Mouse (Mus musculus) heart, embryonic 14.5 days (tissue): Measurements from ENCODE around the gene Spdef. TPM values are rescaled to one million over a fixed set of nuclear protein-coding genes. Genes with fewer than 3 reads are reported as not detected.

Experiments used
- ATAC-seq: fragments of 200-750 bp; cut with Nextera tagmentation; 2 replicates; pipeline ENCODE4 v1.8.0; 2017; ENCODE audit warnings: low read depth, moderate TSS enrichment; ENCODE audit not compliant: insufficient number of reproducible peaks, insufficient read depth, low FRiP score
- H3K27ac ChIP-seq, 2 experiments: fragments of 200-500 bp in 1 of 2; fragments of 300-500 bp in 1 of 2; sonication (generic) in 1 of 2; replicated peaks in 1 of 2; 2 replicates each; pipeline ENCODE4 v1.5.1; 2012 to 2014; ENCODE audit warnings: low read depth in 2 of 2, low read length in 2 of 2, control low read depth in 1 of 2, mild to moderate bottlenecking in 1 of 2, mixed read lengths in 1 of 2; ENCODE audit not compliant: control insufficient read depth in 1 of 2, insufficient read depth in 1 of 2
- H3K27me3 ChIP-seq: fragments of 300-500 bp; sonication (generic); 2 replicates; pipeline ENCODE4 v1.6.1; 2014; ENCODE audit warnings: mild to moderate bottlenecking, low read length, control low read depth; ENCODE audit not compliant: control insufficient read depth, insufficient read depth
- H3K36me3 ChIP-seq: fragments of 300-500 bp; sonication (generic); 2 replicates; pipeline ENCODE4 v1.6.1; 2014; ENCODE audit warnings: mild to moderate bottlenecking, control low read depth, low read length, mixed read lengths; ENCODE audit not compliant: control insufficient read depth, insufficient read depth
- H3K4me1 ChIP-seq, 2 experiments: fragments of 200-500 bp in 1 of 2; fragments of 300-500 bp in 1 of 2; sonication (generic) in 1 of 2; 2 replicates each; pipeline ENCODE4 v1.6.1; 2012 to 2014; ENCODE audit warnings: low read length in 2 of 2, control low read depth in 1 of 2, mixed read lengths in 1 of 2; ENCODE audit not compliant: control insufficient read depth in 2 of 2, insufficient read depth in 2 of 2
- H3K4me2 ChIP-seq: fragments of 300-500 bp; sonication (generic); 2 replicates; pipeline ENCODE4 v1.6.1; 2014; ENCODE audit warnings: mild to moderate bottlenecking, low read length
- H3K4me3 ChIP-seq, 2 experiments: fragments of 200-500 bp in 1 of 2; fragments of 300-500 bp in 1 of 2; sonication (generic) in 1 of 2; 2 replicates each; pipeline ENCODE4 v1.5.1; 2012 to 2014; ENCODE audit warnings: low read length in 2 of 2, mild to moderate bottlenecking in 2 of 2, control low read depth in 1 of 2, low read depth in 1 of 2, moderate library complexity in 1 of 2; ENCODE audit not compliant: control insufficient read depth in 1 of 2, insufficient read depth in 1 of 2
- H3K9ac ChIP-seq: fragments of 300-500 bp; sonication (generic); 2 replicates; pipeline ENCODE4 v1.6.1; 2014; ENCODE audit warnings: mild to moderate bottlenecking, low read length
- H3K9me3 ChIP-seq: fragments of 300-500 bp; sonication (generic); 2 replicates; pipeline ENCODE4 v1.6.1; 2016; ENCODE audit warnings: low read length, control low read depth; ENCODE audit not compliant: control insufficient read depth
- WGBS: fragments of 180-500 bp; shearing (Covaris S2); extraction: QIAGEN DNeasy Blood & Tissue Kit; methylation state at CpG from one replicate; pipeline ENCODE4 v1.1.7; 2014; 5-methylcytosine and 5-hydroxymethylcytosine counted together
- polyA plus RNA-seq: library from polyadenylated mRNA; unstranded; fragments of >200 nt; fragmentation: Nextera tagmentation; extraction: Ambion mirVana; gene quantifications from 2 replicates; pipeline ENCODE4 v1.2.1, GENCODE M21; 2014

Spdef gene
- polyA plus RNA-seq, 1 experiment from 2014 or later, result 0.14 TPM

GRCm38 (mm10) chr17:27699641-27700244 is 29.0 kb downstream of the Spdef start:
- H3K4me1 ChIP-seq, result peaks cover 0 to 4% of the 10 kb centered on the region in 2 experiments; a peak in 1 of 4 replicates
- ATAC-seq, result no peak
- WGBS, result 86% methylated on average over 17 of the region's 17 CpGs
- H3K27ac ChIP-seq, result no peak overlapping the region
- no peak overlapping the region for H3K9ac ChIP-seq
- H3K36me3 ChIP-seq, result no peaks in the 10 kb centered on the region
- H3K4me3 ChIP-seq, result no peak overlapping the region
- H3K4me2 ChIP-seq, result no peak overlapping the region
- H3K9me3 ChIP-seq, result peaks cover 7% of the 10 kb centered on the region
- no peaks in the 10 kb centered on the region for H3K27me3 ChIP-seq

GRCm38 (mm10) chr17:27690993-27691693 is 37.6 kb downstream of the Spdef start:
- Histone ChIP-seq H3K27me3 (peaks cover 27% of the 10 kb centered on the region), H3K4me1 (peaks cover 0 to under 1% of the 10 kb centered on the region in 2 experiments; a peak in 1 of 4 replicates), H3K9ac (no peak overlapping the region), H3K36me3 (no peaks in the 10 kb centered on the region), H3K4me2 (no peak overlapping the region), H3K9me3 (no peaks in the 10 kb centered on the region), H3K4me3 (no peak overlapping the region), H3K27ac (no peak overlapping the region)
- WGBS, result 67% methylated on average over 13 of the region's 14 CpGs
- ATAC-seq, result no peak

GRCm38 (mm10) chr17:27686395-27686794 is 42.4 kb downstream of the Spdef start:
- Histone ChIP-seq H3K27ac (no peak overlapping the region), H3K4me2 (no peak overlapping the region), H3K9ac (no peak overlapping the region), H3K4me3 (no peak overlapping the region), H3K27me3 (peaks cover 59% of the 10 kb centered on the region), H3K4me1 (peaks cover 7 to 12% of the 10 kb centered on the region in 2 experiments; a peak in 3 of 4 replicates), H3K9me3 (no peaks in the 10 kb centered on the region), H3K36me3 (no peaks in the 10 kb centered on the region)
- 43% methylated on average over 5 of the region's 5 CpGs for WGBS
- ATAC-seq, result no peak

DNA sequence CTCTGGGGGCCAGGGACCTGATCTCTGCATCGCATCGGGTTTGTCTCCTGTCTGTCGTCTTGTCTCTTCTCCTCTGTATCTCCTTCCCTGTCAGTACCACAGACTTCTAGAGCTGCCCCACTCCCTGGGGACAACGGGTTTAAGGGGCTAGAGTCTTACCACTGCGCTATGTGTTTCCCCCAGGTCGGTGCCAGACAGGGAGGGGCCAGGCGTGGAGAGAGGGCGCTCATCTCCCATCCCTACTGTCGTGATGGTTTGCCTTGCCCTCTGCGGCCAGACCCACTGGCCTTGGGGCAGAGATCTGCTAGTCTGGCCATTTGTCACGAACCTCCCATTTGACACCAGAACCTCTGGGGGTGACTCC is 43.2 kb downstream of the Spdef start:
- 4% methylated on average over 11 of the region's 11 CpGs for WGBS
- no peaks in the 10 kb centered on the region for H3K9me3 ChIP-seq
- peaks cover 59% of the 10 kb centered on the region for H3K27me3 ChIP-seq
- H3K9ac ChIP-seq, result peak overlapping the region; percentile 41; the same call in 1 of the 2 replicates
- no peaks in the 10 kb centered on the region for H3K36me3 ChIP-seq
- ATAC-seq, result no peak
- H3K4me3 ChIP-seq, result peak overlapping the region; percentile 28 to 39; a peak in 3 of 4 replicates
- peaks cover 7 to 12% of the 10 kb centered on the region in 2 experiments; a peak in 3 of 4 replicates for H3K4me1 ChIP-seq
- H3K4me2 ChIP-seq, result peak overlapping the region; percentile 79
- no peak overlapping the region for H3K27ac ChIP-seq

DNA sequence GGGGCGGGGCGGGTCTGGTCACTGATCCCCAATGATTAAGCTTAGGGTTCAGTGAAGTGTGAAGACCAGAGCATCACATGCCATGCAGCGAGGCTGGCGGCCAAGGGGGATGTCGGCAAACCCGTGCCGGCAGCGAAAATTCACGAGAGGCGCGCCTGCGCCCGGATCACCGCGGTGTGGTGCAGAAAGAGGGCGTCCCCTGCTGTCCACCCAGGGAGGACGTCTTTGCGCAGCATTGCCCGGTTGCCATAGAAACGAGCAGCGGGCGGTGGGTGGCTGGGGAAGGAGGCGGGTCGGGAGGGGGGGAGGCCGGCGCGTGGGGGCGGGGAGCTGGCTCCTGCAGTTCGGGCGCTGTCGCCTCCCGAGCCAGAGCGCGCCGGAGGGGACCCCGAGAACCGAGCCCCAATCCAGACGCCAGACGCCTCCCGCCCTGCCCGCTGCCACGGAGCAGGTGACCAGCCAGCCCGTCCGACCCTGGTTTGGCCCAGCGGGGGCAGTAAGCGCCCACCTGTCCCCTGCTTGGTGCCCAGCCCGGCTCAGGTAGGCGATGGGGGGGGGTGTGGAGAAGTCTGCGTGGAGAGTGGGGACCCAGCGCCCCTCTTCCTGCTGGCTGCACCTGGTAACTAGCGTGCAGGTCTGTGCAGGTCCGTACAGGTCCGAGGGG is 43.7 kb downstream of the Spdef start:
- no peak for ATAC-seq

GRCm38 (mm10) chr17:27678924-27679813 is 49.6 kb downstream of the Spdef start:
- H3K4me1 ChIP-seq, result no peaks in the 10 kb centered on the region; a peak in 1 of 4 replicates
- 43% methylated on average over 11 of the region's 11 CpGs for WGBS
- peaks cover 12% of the 10 kb centered on the region for H3K27me3 ChIP-seq
- H3K27ac ChIP-seq, result no peak overlapping the region
- H3K4me2 ChIP-seq, result no peak overlapping the region
- H3K36me3 ChIP-seq, result no peaks in the 10 kb centered on the region
- H3K9me3 ChIP-seq, result no peaks in the 10 kb centered on the region
- no peak overlapping the region for H3K4me3 ChIP-seq
- ATAC-seq, result no peak; the same call in 1 of the 2 replicates
- H3K9ac ChIP-seq, result no peak overlapping the region

More for the DNA sequence above, 43.7 kb downstream of the Spdef start:
- H3K36me3 ChIP-seq, result no peaks in the 10 kb centered on the region
- peak overlapping the region; percentile 28 to 39 for H3K4me3 ChIP-seq
- peaks cover 59% of the 10 kb centered on the region for H3K27me3 ChIP-seq
- peak overlapping the region; percentile 41; the same call in 1 of the 2 replicates for H3K9ac ChIP-seq
- WGBS, result 1% methylated on average over 49 of the region's 53 CpGs
- H3K27ac ChIP-seq, result no peak overlapping the region
- H3K4me1 ChIP-seq, result peaks cover 7 to 12% of the 10 kb centered on the region in 2 experiments; a peak in 3 of 4 replicates
- no peaks in the 10 kb centered on the region for H3K9me3 ChIP-seq
- peak overlapping the region; percentile 79 for H3K4me2 ChIP-seq

DNA sequence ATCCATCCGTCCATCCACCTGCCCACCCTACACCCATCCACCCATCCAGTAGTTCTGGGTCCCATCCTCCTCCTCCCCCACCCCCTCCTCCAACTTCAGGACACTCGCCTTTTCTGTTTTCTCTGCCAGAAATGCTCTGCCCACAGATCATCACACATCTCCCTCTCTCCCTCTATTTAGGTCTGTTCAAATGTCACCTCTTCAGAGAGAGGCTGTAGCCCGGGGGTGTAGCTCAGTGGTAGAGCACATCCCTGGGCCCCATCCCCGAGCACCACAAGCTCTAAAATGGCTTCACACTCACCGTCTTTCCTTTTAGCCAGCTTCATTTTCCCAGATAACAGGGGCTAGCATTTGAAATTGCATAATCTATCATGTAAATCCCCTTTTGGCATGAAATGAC is 51.0 kb downstream of the Spdef start:
- Histone ChIP-seq H3K9me3 (no peaks in the 10 kb centered on the region), H3K27ac (no peak overlapping the region), H3K27me3 (no peaks in the 10 kb centered on the region), H3K4me3 (no peak overlapping the region), H3K9ac (no peak overlapping the region), H3K4me2 (no peak overlapping the region), H3K36me3 (no peaks in the 10 kb centered on the region), H3K4me1 (no peaks in the 10 kb centered on the region; a peak in 1 of 4 replicates)
- ATAC-seq, result no peak
- WGBS, result 77% methylated on average over 5 of the region's 5 CpGs
